Mouse (Mus musculus) brain, embryonic 14.5 days (tissue): ENCODE results near the gene Glce.

Experiments
- CTCF ChIP-seq: fragments of 200-500 bp; IDR thresholded peaks from 2 replicates; pipeline ENCODE4 v1.5.1; 2012; ENCODE audit warnings: inconsistent platforms, mild to moderate bottlenecking, moderate library complexity, borderline replicate concordance; ENCODE audit not compliant: insufficient read depth, insufficient read length; ENCODE audit errors: extremely low read depth
- POLR2A ChIP-seq: fragments of 200-500 bp; IDR thresholded peaks from 2 replicates; pipeline ENCODE4 v1.6.1; 2012; ENCODE audit warnings: mild to moderate bottlenecking, inconsistent platforms, borderline replicate concordance; ENCODE audit not compliant: poor library complexity, insufficient read depth, insufficient read length, severe bottlenecking; ENCODE audit errors: extremely low read depth

GRCm38 (mm10) chr9:62130746-62131145 lies 8.3 kb upstream of the Glce start:
- no peak for TF ChIP-seq POLR2A
- no peak for TF ChIP-seq CTCF
